In the genomic region with DNA sequence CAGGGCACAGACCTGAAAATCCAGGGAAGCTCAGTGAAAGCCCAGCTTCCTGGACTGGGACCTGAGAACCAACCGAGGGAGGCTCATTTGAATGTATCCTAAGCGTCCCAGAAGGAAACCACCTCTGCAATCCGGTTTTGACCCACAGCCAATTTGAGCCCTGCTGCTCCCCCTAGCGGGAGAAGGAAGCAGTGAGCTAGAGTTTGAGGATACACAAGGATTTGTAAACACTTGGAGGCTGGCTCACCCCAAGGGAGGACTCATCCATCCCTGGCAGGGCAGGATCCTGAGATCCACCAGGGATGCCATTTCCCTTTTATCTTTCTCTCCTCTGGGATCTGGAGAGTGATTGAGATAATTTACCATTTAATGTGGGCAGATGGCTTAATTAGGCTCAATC, we compare ENCODE assay signal across 9 mouse cellular contexts. TPM values are rescaled to one million over a fixed set of nuclear protein-coding genes. Genes with fewer than 3 reads are reported as not detected.
DNase-seq lines count a peak whose midpoint lies in the region; ATAC-seq lines count a peak whose summit lies in the region.
"Had no signal": no experiment of that assay in that cellular context is flagged by ENCODE, and none has a peak within 500 bp of the region (broad histone marks: within the 10 kb centered on the region; RNA-seq: fewer than 3 reads in every experiment).

No protein-coding gene starts in this region.

- peak; percentile 77 for DNase-seq in intestine, embryonic 14.5 days (ENCODE audit: low spot score)
- peak; percentile 53 to 86 for DNase-seq in adrenal gland, adult (ENCODE audit: inconsistent age in 2 of 2, low spot score in 1 of 2)
- peak; percentile 61 for DNase-seq in heart, adult 8-10 months (ENCODE audit: low spot score)
- peak; percentile 38 for DNase-seq in layer of hippocampus, adult 9-11 months
- DNase-seq in mesoderm, embryonic 11.5 days (ENCODE audit: low read depth, low spot score) = peak; percentile 72
- peak; percentile 37 to 72 for DNase-seq in spleen, postnatal 10 days (ENCODE audit: low spot score in 2 of 2)

- no peak overlapping the region for H3K27ac ChIP-seq in intestine, embryonic 14.5 days (ENCODE audit: low read depth)
- H3K27ac ChIP-seq in intestine, embryonic 16.5 days (ENCODE audit: low read length) = no peak overlapping the region
- H3K27ac ChIP-seq: midbrain, embryonic 12.5 days had no signal

- no peak; the same call in 1 of the 2 replicates for ATAC-seq in intestine, embryonic 14.5 days (replicated peaks; ENCODE audit: low FRiP score, low TSS enrichment, low read depth)
- no peak for ATAC-seq in intestine, embryonic 16.5 days
- ATAC-seq in common myeloid progenitor, adult 5-6 weeks (replicated peaks; ENCODE audit: low read depth, poor library complexity, severe bottlenecking) = peak; percentile 90

- no peaks in the 10 kb centered on the region for H3K4me1 ChIP-seq in intestine, embryonic 14.5 days (replicated peaks; ENCODE audit: control insufficient read depth, insufficient read depth, low read length)
- no peaks in the 10 kb centered on the region for H3K4me1 ChIP-seq in intestine, embryonic 16.5 days (ENCODE audit: control insufficient read depth, insufficient read depth, low read length)
- H3K4me1 ChIP-seq: midbrain, embryonic 12.5 days had no signal

- H3K4me3 ChIP-seq in intestine, embryonic 14.5 days (ENCODE audit: low read depth, low read length) = no peak overlapping the region
- no peak overlapping the region for H3K4me3 ChIP-seq in intestine, embryonic 16.5 days (ENCODE audit: low read length)
- H3K4me3 ChIP-seq: midbrain, embryonic 12.5 days had no signal

- no peaks in the 10 kb centered on the region for H3K27me3 ChIP-seq in intestine, embryonic 14.5 days (replicated peaks; ENCODE audit: control insufficient read depth, insufficient read depth, low read length)
- peaks cover 3% of the 10 kb centered on the region; the same call in 1 of the 2 replicates for H3K27me3 ChIP-seq in intestine, embryonic 16.5 days (replicated peaks; ENCODE audit: control insufficient read depth, insufficient read depth, low read length)

- no peaks in the 10 kb centered on the region for H3K36me3 ChIP-seq in intestine, embryonic 14.5 days (ENCODE audit: control insufficient read depth, insufficient read depth, low read length)
- H3K36me3 ChIP-seq in intestine, embryonic 16.5 days (ENCODE audit: control insufficient read depth, insufficient read depth, low read length) = no peaks in the 10 kb centered on the region
- H3K36me3 ChIP-seq: midbrain, embryonic 12.5 days had no signal

- no peak overlapping the region for H3K4me2 ChIP-seq in intestine, embryonic 14.5 days (ENCODE audit: low read length)
- no peak overlapping the region for H3K4me2 ChIP-seq in intestine, embryonic 16.5 days (ENCODE audit: low read depth, low read length)
- H3K4me2 ChIP-seq: midbrain, embryonic 12.5 days had no signal

- H3K9ac ChIP-seq in intestine, embryonic 14.5 days (ENCODE audit: low read length) = no peak overlapping the region
- H3K9ac ChIP-seq in intestine, embryonic 16.5 days (ENCODE audit: low read depth, low read length) = no peak overlapping the region
- H3K9ac ChIP-seq: midbrain, embryonic 12.5 days had no signal

- no peaks in the 10 kb centered on the region for H3K9me3 ChIP-seq in intestine, embryonic 14.5 days (ENCODE audit: control insufficient read depth, low read length)
- H3K9me3 ChIP-seq in intestine, embryonic 16.5 days (ENCODE audit: control insufficient read depth, low read length) = no peaks in the 10 kb centered on the region
- H3K9me3 ChIP-seq: midbrain, embryonic 12.5 days had no signal

- 4% methylated on average over 4 of the region's 4 CpGs for WGBS in intestine, embryonic 14.5 days
- 7% methylated on average over 4 of the region's 4 CpGs for WGBS in intestine, embryonic 16.5 days

RNA-seq across cellular contexts. Expression of a gene that starts 45.9 kb away (rescaled TPM):
- polyA plus RNA-seq in intestine, embryonic 14.5 days (2014; fragmentation: Nextera tagmentation; extraction: Ambion mirVana) = 16.7 TPM in 2 replicates
- polyA plus RNA-seq in intestine, embryonic 16.5 days (2015; fragmentation: Nextera tagmentation; extraction: Ambion mirVana) = 11.1 and 11.5 TPM in 2 replicates
- total RNA-seq in common myeloid progenitor, adult 5-6 weeks (2017) = 40.1 and 46.0 TPM in 2 replicates
- 10 to 100 TPM; 21.6 to 23.9 (median 22.4) TPM for total RNA-seq in heart, adult 8-10 months (2022)
